Mouse (Mus musculus) embryonic facial prominence, embryonic 15.5 days (tissue): Measurements from ENCODE around the gene Gm21981. TPM values are rescaled to one million over a fixed set of nuclear protein-coding genes. Genes with fewer than 3 reads are reported as not detected.
A peak's percentile ranks its signal among the peaks of the same experiment; 100 is the strongest.

Source experiments
- ATAC-seq: fragments of 200-750 bp; cut with Nextera tagmentation; 2 replicates; pipeline ENCODE4 v1.8.0; 2017; ENCODE audit warnings: low read depth, moderate TSS enrichment; ENCODE audit not compliant: insufficient number of reproducible peaks, low FRiP score, low TSS enrichment
- H3K27ac ChIP-seq: fragments of 300-500 bp; sonication (generic); replicated peaks from 2 replicates; pipeline ENCODE4 v1.5.1; 2015; ENCODE audit warnings: mild to moderate bottlenecking, inconsistent platforms
- H3K27me3 ChIP-seq: fragments of 300-500 bp; sonication (generic); 2 replicates; pipeline ENCODE4 v1.6.1; 2015; ENCODE audit warnings: inconsistent platforms
- H3K36me3 ChIP-seq: fragments of 300-500 bp; sonication (generic); 2 replicates; pipeline ENCODE4 v1.6.1; 2015; ENCODE audit warnings: mild to moderate bottlenecking, inconsistent platforms
- H3K4me1 ChIP-seq: fragments of 300-500 bp; sonication (generic); 2 replicates; pipeline ENCODE4 v1.6.1; 2015; ENCODE audit warnings: inconsistent platforms
- H3K4me2 ChIP-seq: fragments of 300-500 bp; sonication (generic); replicated peaks from 2 replicates; pipeline ENCODE4 v1.6.1; 2015; ENCODE audit warnings: mild to moderate bottlenecking, inconsistent platforms
- H3K4me3 ChIP-seq: fragments of 300-500 bp; sonication (generic); replicated peaks from 2 replicates; pipeline ENCODE4 v1.5.1; 2015; ENCODE audit warnings: mild to moderate bottlenecking, inconsistent platforms
- H3K9ac ChIP-seq: fragments of 300-500 bp; sonication (generic); 2 replicates; pipeline ENCODE4 v1.6.1; 2015; ENCODE audit warnings: inconsistent platforms
- H3K9me3 ChIP-seq: fragments of 300-500 bp; sonication (generic); replicated peaks from 2 replicates; pipeline ENCODE4 v1.6.1; 2016; ENCODE audit warnings: inconsistent platforms
- WGBS: fragments of 180-500 bp; shearing (Covaris S2); methylation state at CpG from one replicate; pipeline ENCODE4 v1.1.7; 2015; 5-methylcytosine and 5-hydroxymethylcytosine counted together
- polyA plus RNA-seq: library from polyadenylated mRNA; unstranded; fragments of >200 nt; fragmentation: Nextera tagmentation; extraction: Ambion mirVana; gene quantifications from 2 replicates; pipeline ENCODE4 v1.2.1, GENCODE M21; 2015

Gene Gm21981
- polyA plus RNA-seq, 1 experiment from 2014 or later: 0.12 TPM

DNA sequence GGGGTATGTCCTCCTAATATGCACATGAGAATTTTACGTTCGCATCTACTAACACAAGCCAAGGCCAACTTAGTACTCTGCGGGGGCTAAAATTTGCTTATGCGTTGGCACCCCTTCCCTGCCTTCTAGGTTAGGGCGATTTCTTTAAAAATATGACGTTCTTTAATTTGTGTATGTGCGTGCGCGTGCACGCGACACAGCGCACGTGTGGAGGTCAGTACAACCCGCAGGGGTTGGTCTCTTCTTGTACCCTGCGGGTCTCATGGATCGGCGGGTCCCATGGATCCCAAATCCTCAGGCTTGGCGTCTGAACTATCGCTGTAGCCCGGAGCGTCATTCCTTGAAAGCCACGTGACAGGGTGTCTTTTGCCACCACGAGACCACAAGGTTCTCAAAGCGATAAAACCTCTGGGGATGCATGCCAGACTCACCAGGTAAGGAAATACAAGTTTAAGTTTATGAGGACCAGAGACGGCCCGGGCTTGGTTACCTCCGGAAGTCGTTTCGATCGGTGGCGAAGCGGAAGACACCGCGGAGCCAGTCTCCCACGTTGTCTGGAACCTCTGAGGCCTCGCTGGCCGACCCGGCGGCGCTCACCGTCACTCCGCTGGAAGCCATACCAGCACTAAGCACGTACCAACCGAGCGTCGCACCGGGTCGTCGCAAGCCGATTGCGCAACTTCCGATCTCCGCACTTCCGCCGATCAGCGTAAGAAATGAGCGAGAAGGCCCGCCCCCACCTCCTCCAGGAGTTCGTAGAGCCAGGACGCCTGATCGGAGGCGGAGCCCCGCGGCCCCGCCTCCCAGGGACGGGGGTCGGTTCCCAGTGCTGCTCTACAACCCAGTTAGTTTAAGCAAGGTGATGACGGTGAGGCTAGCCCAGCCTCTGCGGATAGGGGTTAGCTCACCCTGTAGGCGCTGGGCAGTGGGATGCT is 6.6 kb downstream of the Gm21981 start:
- H3K27me3 ChIP-seq: no peaks in the 10 kb centered on the region
- peak; percentile 92 for ATAC-seq
- no peaks in the 10 kb centered on the region for H3K9me3 ChIP-seq
- H3K27ac ChIP-seq: peak overlapping the region; percentile 83
- peak overlapping the region; percentile 88 for H3K4me3 ChIP-seq
- peak overlapping the region; percentile 94 for H3K4me2 ChIP-seq
- peak overlapping the region; percentile 74 for H3K9ac ChIP-seq
- peaks cover 28% of the 10 kb centered on the region for H3K4me1 ChIP-seq
- H3K36me3 ChIP-seq: peaks cover 30% of the 10 kb centered on the region
- under 1% methylated on average over 70 of the region's 70 CpGs for WGBS

GRCm38 (mm10) chr17:47682836-47683235 is 11.4 kb downstream of the Gm21981 start:
- no peak overlapping the region for H3K27ac ChIP-seq
- ATAC-seq: no peak
- H3K27me3 ChIP-seq: no peaks in the 10 kb centered on the region
- H3K9ac ChIP-seq: no peak overlapping the region
- no peak overlapping the region for H3K4me2 ChIP-seq
- peaks cover 75% of the 10 kb centered on the region for H3K36me3 ChIP-seq
- 84% methylated on average over 4 of the region's 4 CpGs for WGBS
- no peaks in the 10 kb centered on the region for H3K9me3 ChIP-seq
- H3K4me3 ChIP-seq: no peak overlapping the region
- peaks cover 12% of the 10 kb centered on the region for H3K4me1 ChIP-seq

GRCm38 (mm10) chr17:47678702-47679101 is 15.6 kb downstream of the Gm21981 start:
- Histone ChIP-seq H3K4me1 (no peaks in the 10 kb centered on the region), H3K27me3 (no peaks in the 10 kb centered on the region), H3K27ac (no peak overlapping the region), H3K4me2 (no peak overlapping the region), H3K9ac (no peak overlapping the region), H3K9me3 (no peaks in the 10 kb centered on the region), H3K4me3 (no peak overlapping the region), H3K36me3 (peaks cover 54% of the 10 kb centered on the region)
- 88% methylated on average over 5 of the region's 5 CpGs for WGBS
- ATAC-seq: no peak

GRCm38 (mm10) chr17:47678238-47678637 is 16.0 kb downstream of the Gm21981 start:
- 91% methylated on average over 5 of the region's 5 CpGs for WGBS
- H3K9ac ChIP-seq: no peak overlapping the region

GRCm38 (mm10) chr17:47676581-47676980 is 17.7 kb downstream of the Gm21981 start:
- no peak overlapping the region for H3K27ac ChIP-seq
- 20% methylated on average over 9 of the region's 9 CpGs for WGBS
- peaks cover 12% of the 10 kb centered on the region for H3K4me1 ChIP-seq
- H3K4me3 ChIP-seq: no peak overlapping the region
- no peak overlapping the region for H3K9ac ChIP-seq
- H3K27me3 ChIP-seq: peaks cover 6% of the 10 kb centered on the region
- peaks cover 38% of the 10 kb centered on the region for H3K36me3 ChIP-seq
- no peak for ATAC-seq
- no peaks in the 10 kb centered on the region for H3K9me3 ChIP-seq
- no peak overlapping the region for H3K4me2 ChIP-seq

More at GRCm38 (mm10) chr17:47678238-47678637, 16.0 kb downstream of the Gm21981 start:
- no peaks in the 10 kb centered on the region for H3K27me3 ChIP-seq
- H3K4me3 ChIP-seq: no peak overlapping the region
- H3K4me2 ChIP-seq: no peak overlapping the region
- H3K36me3 ChIP-seq: peaks cover 50% of the 10 kb centered on the region
- H3K4me1 ChIP-seq: no peaks in the 10 kb centered on the region
- H3K27ac ChIP-seq: no peak overlapping the region
- H3K9me3 ChIP-seq: no peaks in the 10 kb centered on the region
- ATAC-seq: no peak

GRCm38 (mm10) chr17:47672311-47673111 is 21.7 kb downstream of the Gm21981 start:
- Histone ChIP-seq H3K4me3 (peak overlapping the region; percentile 44), H3K4me2 (peak overlapping the region; percentile 78), H3K27ac (no peak overlapping the region), H3K36me3 (0 out of 2 replicates have a peak, but pooled peaks cover 5% of the 10 kb centered on the region), H3K9ac (peak overlapping the region; percentile 26; the same call in 1 of the 2 replicates), H3K27me3 (peaks cover 6% of the 10 kb centered on the region), H3K4me1 (peaks cover 12% of the 10 kb centered on the region), H3K9me3 (no peaks in the 10 kb centered on the region)
- peak; percentile 66; the same call in 1 of the 2 replicates for ATAC-seq
- WGBS: 5% methylated on average over 68 of the region's 68 CpGs

DNA sequence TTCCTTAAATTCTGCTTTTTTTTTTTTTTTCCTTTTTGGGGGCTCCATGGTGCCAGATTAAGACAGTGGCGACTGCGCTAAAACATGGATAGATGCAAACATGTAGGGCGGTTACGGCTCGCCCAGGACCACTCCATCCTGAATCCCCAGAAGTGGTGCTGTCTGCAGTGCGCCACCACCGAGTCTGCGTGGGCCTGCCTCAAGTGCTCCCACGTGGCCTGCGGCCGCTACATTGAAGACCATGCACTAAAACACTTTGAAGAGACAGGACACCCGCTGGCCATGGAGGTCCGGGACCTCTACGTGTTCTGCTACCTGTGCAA is 22.3 kb downstream of the Gm21981 start:
- Histone ChIP-seq H3K27me3 (peaks cover 6% of the 10 kb centered on the region), H3K27ac (no peak overlapping the region)
- 0 out of 2 replicates have a peak, but pooled peaks have one; percentile 27 for ATAC-seq

DNA sequence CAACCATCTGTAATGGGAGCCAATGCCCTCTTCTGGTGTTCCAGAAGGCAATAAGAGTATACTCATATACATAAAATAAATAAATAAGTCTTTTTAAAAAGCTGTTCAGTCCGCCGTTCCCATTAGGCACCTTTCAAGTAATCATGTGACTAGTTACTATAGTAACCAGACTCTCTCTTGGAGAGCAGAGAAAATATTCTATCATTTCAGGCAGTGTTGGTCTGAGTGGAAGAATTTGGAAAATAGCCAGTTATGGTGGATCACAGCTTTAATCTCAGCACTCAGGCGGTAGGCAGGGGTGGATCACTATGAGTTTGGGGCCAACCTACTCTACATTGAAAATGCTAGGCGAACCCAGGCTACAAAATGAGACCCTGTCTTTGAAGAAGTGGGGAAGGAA is 25.1 kb downstream of the Gm21981 start:
- no peak for ATAC-seq
- no peak overlapping the region for H3K4me3 ChIP-seq
- H3K9me3 ChIP-seq: no peaks in the 10 kb centered on the region
- no peak overlapping the region for H3K27ac ChIP-seq
- no peak overlapping the region for H3K9ac ChIP-seq
- H3K27me3 ChIP-seq: peaks cover 6% of the 10 kb centered on the region
- H3K36me3 ChIP-seq: no peaks in the 10 kb centered on the region
- H3K4me1 ChIP-seq: peaks cover 12% of the 10 kb centered on the region
- 70% methylated on average over 4 of the region's 4 CpGs for WGBS
- H3K4me2 ChIP-seq: no peak overlapping the region

More for the DNA sequence above, 22.3 kb downstream of the Gm21981 start:
- H3K36me3 ChIP-seq: 0 out of 2 replicates have a peak, but pooled peaks cover 5% of the 10 kb centered on the region
- peak overlapping the region; percentile 78 for H3K4me2 ChIP-seq
- peaks cover 12% of the 10 kb centered on the region for H3K4me1 ChIP-seq
- H3K4me3 ChIP-seq: peak overlapping the region; percentile 44
- WGBS: 15% methylated on average over 14 of the region's 14 CpGs
- H3K9me3 ChIP-seq: no peaks in the 10 kb centered on the region
- H3K9ac ChIP-seq: no peak overlapping the region

- H3K36me3 ChIP-seq: no peaks in the 10 kb centered on the region
- no peak overlapping the region for H3K9ac ChIP-seq
- H3K4me2 ChIP-seq: no peak overlapping the region
- H3K9me3 ChIP-seq: no peaks in the 10 kb centered on the region
- no peak for ATAC-seq
- no peaks in the 10 kb centered on the region for H3K27me3 ChIP-seq
- H3K4me1 ChIP-seq: no peaks in the 10 kb centered on the region
- H3K4me3 ChIP-seq: no peak overlapping the region
- WGBS: 82% methylated on average over 7 of the region's 7 CpGs
- H3K27ac ChIP-seq: no peak overlapping the region
These were observed 29.8 kb downstream of the Gm21981 start for GRCm38 (mm10) chr17:47664474-47664873.

GRCm38 (mm10) chr17:47663009-47663713 is 31.1 kb downstream of the Gm21981 start:
- Histone ChIP-seq H3K4me1 (no peaks in the 10 kb centered on the region), H3K27ac (no peak overlapping the region), H3K36me3 (no peaks in the 10 kb centered on the region), H3K4me3 (no peak overlapping the region), H3K9me3 (no peaks in the 10 kb centered on the region), H3K4me2 (no peak overlapping the region), H3K9ac (no peak overlapping the region), H3K27me3 (no peaks in the 10 kb centered on the region)
- 62% methylated on average over 9 of the region's 9 CpGs for WGBS
- ATAC-seq: no peak; the same call in 1 of the 2 replicates
